Mouse (Mus musculus): ENCODE results near the gene Slc2a6. TPM values are rescaled to one million over a fixed set of nuclear protein-coding genes. Genes with fewer than 3 reads are reported as not detected.

Slc2a6 gene
- polyA plus RNA-seq, 1 experiment from 2014 or later, result 1.5 TPM

Other genes with a start within 250 kb of the Slc2a6 start
- not detected in 2 replicates for gene Abo, start 163.0 kb downstream of the Slc2a6 start, polyA plus RNA-seq (2016; fragmentation: Nextera tagmentation; extraction: Ambion mirVana)
- gene Surf6, start 125.1 kb downstream of the Slc2a6 start, polyA plus RNA-seq (2016; fragmentation: Nextera tagmentation; extraction: Ambion mirVana), result 33.5 and 36.2 TPM in 2 replicates
- 62.4 and 66.5 TPM in 2 replicates for gene Med22, start 117.3 kb downstream of the Slc2a6 start, polyA plus RNA-seq (2016; fragmentation: Nextera tagmentation; extraction: Ambion mirVana)
- 600 and 634 TPM in 2 replicates for gene Rpl7a, start 117.2 kb downstream of the Slc2a6 start, polyA plus RNA-seq (2016; fragmentation: Nextera tagmentation; extraction: Ambion mirVana)
- 45.5 and 48.3 TPM in 2 replicates for gene Surf2, start 111.6 kb downstream of the Slc2a6 start, polyA plus RNA-seq (2016; fragmentation: Nextera tagmentation; extraction: Ambion mirVana)
- 53.7 and 54.2 TPM in 2 replicates for gene Surf1, start 111.5 kb downstream of the Slc2a6 start, polyA plus RNA-seq (2016; fragmentation: Nextera tagmentation; extraction: Ambion mirVana)
- gene Surf4, start 94.1 kb downstream of the Slc2a6 start, polyA plus RNA-seq (2016; fragmentation: Nextera tagmentation; extraction: Ambion mirVana), result 187 and 188 TPM in 2 replicates
- gene Stkld1, start 94.0 kb downstream of the Slc2a6 start, polyA plus RNA-seq (2016; fragmentation: Nextera tagmentation; extraction: Ambion mirVana), result 0.13 TPM in 1 of 2 replicates, not detected in the other
- 54.0 and 54.7 TPM in 2 replicates for gene Rexo4, start 63.6 kb downstream of the Slc2a6 start, polyA plus RNA-seq (2016; fragmentation: Nextera tagmentation; extraction: Ambion mirVana)
- gene Adamts13, start 54.6 kb downstream of the Slc2a6 start, polyA plus RNA-seq (2016; fragmentation: Nextera tagmentation; extraction: Ambion mirVana), result 0.06 and 0.11 TPM in 2 replicates
- gene Cacfd1, start 18.1 kb downstream of the Slc2a6 start, polyA plus RNA-seq (2016; fragmentation: Nextera tagmentation; extraction: Ambion mirVana), result 96.5 and 100 TPM in 2 replicates
- gene Mymk, start 44.2 kb upstream of the Slc2a6 start, polyA plus RNA-seq (2016; fragmentation: Nextera tagmentation; extraction: Ambion mirVana), result 16.9 and 24.6 TPM in 2 replicates
- 11.8 and 12.3 TPM in 2 replicates for gene Adamtsl2, start 51.4 kb upstream of the Slc2a6 start, polyA plus RNA-seq (2016; fragmentation: Nextera tagmentation; extraction: Ambion mirVana)
- 0.52 and 0.75 TPM in 2 replicates for gene Fam163b, start 114.5 kb upstream of the Slc2a6 start, polyA plus RNA-seq (2016; fragmentation: Nextera tagmentation; extraction: Ambion mirVana)
- gene Dbh, start 137.2 kb upstream of the Slc2a6 start, polyA plus RNA-seq (2016; fragmentation: Nextera tagmentation; extraction: Ambion mirVana), result 0.10 and 0.25 TPM in 2 replicates
- 4.3 and 6.0 TPM in 2 replicates for gene Sardh, start 220.3 kb upstream of the Slc2a6 start, polyA plus RNA-seq (2016; fragmentation: Nextera tagmentation; extraction: Ambion mirVana)